Mouse (Mus musculus) CD4-positive, CD25-positive, alpha-beta regulatory T cell, adult 2 months (primary cell): ENCODE measurements around the gene Prss27.
A peak's percentile ranks its signal among the peaks of the same experiment; 100 is the strongest.

Experiments used
- DNase-seq: peaks from one replicate; pipeline ENCODE4 v3.0.0-alpha.2; 2012; ENCODE audit warnings: low read depth, low spot score

Prss27 gene

DNA sequence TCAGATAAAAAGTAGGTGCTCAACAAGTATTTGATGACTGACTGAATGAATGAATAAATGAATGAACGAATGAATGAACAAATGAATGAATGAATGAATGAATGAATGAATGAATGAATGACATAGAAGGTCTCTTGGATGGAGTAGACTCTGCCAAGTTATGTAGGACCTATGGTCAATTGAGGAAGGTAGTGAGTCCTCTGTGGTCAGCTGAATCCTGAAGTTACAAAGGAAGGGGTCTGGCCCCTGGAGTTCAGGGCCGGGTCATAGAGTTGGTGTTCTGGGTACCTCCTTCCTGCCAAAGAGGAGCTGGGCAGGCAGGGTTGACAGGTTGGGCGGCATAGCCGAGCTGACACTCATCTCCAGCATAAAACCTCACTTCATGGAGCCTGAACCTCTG, at the start of gene Prss27:
Prss27 (plus strand) TSS at position 301 of the 400 bp plus-strand sequence.
- no peak for DNase-seq

DNA sequence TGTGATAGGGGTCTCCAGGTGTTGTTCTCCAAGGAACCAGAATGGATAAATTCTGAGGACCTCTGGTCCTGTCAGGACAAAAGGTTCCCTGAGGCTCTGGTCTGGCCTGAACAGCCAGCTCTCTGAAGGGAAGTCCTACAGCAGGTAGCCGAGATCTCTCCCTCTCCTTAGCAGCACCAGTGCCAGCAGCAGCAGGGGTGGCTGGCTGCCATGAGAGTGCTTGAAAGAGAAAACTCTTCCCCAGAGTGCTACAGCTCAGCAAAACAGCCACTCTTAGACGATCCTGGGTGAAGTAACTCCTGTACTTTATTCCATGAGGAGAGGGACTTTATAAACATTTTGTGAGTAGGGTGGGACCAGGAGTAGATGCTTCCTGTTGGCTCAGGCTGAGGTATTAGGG, 48.1 kb upstream of the Prss27 start:
- DNase-seq = no peak

DNA sequence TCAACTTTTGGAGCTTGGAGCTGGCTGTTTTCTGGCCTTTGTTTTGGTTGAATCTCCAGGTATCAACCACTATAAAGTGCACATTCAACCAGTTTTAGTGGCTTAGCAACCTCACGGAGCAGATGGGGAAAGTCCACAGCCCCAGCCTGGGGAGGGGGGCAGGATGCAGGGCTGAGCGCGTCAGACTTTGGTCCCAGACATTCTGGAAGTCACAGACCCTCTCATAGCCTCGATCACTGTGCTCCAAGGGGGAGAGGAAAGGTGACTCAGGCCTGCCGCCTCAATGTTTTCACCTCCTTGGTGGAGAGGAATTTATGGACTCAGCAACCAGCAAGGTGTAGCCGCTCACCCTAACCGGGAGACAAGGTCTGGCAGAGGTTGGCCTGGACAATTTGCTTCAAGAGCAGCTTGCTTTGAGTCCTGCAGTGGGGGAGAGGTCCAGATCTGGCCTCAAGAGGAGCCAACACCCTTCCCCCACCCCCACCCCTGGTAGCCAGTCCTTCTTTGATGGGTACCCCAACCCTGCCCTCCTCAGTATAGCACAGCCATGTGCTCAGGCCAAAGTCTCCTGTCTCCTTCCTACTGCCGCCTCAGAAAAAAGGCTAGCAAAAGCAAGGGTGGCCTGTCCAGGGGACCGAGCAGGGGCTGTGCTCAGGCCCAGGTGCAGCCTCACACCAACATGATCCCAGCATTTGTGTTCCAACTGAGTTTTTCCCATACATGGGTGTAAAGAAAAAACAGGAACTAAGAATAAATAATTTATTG, 45.0 kb upstream of the Prss27 start:
- DNase-seq = peak; percentile 16

DNA sequence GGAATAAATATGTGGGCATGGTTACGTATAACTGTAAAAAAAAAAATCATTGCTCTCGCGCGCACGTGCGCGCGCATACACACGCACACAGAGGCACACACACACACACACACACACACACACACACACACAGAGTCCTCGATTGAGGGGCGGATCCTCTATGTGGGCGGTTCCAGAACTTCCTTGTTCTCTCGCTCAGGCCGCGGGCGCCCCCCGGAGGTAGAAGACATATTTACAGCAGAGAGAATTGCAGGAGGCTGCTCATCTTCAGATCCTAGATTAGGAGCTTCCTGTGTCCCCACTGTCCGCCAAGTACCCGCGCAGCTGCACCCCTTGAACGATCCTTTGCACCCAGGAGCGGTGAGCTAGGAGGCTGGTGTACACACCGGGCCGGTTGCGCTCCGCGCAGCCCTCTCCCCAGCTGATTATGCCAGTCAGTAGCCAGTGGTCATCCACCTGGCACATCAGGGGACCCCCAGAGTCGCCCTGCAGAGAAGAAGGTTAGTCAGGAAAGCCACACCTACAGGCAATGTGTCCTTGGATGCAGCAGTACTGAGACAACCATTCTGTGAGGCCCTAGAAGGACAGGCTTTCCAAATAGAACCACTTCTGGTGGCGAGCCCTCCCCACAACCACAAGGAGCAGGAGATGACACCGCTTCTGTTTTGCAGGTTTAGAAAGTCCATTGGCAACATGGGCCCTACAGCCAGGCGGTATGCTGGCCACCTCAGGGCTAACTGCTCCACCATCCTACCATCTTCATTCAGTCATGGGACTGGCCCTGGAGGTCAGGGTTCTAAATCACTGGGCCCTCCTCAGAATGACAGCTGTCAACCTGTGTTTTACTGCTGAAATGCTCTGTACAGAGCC, 44.1 kb upstream of the Prss27 start:
- peak; percentile 91 for DNase-seq

DNA sequence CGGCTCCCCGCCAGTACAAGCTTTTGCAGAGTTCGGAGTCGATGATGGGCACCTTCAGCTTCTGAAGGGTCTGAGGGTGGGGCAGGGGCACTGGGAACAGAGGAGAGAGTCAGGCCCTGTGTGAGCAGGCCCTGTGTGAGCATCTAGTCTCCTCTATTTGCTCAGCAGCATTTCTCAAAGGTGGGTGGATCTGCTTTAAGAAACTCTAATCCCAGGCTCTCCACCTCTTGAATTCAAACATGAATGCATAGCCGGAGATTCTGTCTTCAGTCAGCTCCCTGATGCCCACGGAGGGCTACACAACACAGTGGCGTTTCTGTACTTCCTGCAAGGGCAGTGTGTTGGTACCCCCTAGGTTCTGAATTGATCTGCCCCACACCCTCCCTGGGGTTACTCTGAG, 43.3 kb upstream of the Prss27 start:
- no peak for DNase-seq

DNA sequence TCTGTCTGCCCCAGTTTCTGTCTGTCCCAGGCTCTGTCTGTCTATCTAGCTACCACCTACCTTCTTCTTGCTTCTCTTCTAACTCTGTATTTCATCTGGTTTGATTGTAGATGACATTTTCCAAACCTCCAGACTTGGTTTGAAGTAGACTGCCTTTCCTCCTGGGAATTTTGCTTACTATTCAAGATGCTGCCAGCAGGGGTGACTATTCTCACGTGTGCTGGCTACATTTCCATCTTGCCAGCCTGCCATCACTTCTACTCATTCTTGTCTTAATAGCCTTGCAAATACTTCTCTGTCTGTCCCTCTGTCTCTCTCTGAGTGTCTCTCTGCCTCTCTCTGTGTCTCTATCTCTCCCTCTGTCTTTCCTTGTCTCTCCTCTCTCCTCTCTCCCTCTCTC, 42.5 kb upstream of the Prss27 start:
- no peak for DNase-seq

DNA sequence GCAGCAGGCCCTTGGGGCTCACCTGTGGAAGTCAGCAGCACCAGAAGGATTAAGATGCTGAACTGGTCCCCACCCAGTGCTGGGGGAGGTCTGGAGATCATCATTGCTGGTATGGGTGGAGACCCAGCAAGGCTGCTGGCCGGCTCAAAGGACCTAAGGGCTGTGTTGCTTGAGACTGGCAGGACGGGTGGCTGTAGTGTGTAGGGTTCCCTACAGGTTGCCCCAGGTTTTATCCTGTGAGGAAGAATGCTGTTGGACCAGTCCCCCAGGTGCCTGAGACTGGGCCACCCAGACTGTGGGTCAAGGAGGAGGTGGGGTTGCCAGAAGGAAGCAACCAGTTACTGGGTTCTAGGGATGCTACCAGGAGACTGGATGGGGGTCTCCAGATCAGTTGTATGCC, 40.0 kb upstream of the Prss27 start, which contains the start of gene Prss22:
Prss22 (minus strand) TSS at position 200 of the 400 bp plus-strand sequence.
- DNase-seq = no peak

DNA sequence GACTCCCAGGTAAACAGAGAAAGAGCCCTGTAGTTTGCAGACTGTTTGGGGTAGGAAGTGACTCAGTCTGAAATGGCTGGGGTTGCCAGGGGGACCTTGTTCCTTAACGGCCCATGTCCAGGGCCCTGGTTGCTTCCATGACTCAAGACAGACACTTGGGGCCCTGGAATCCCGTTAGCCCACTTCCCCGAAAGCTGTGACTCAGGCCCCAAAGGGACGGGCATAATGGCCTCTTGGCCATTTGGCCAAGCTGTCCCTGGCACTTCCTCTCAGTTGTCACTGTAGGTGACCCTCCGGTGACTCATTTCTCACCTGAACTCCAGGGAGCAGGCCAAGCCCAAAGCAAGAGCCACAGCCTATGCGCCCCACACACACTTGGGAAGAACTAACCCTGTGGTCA, 39.6 kb upstream of the Prss27 start:
- no peak for DNase-seq

DNA sequence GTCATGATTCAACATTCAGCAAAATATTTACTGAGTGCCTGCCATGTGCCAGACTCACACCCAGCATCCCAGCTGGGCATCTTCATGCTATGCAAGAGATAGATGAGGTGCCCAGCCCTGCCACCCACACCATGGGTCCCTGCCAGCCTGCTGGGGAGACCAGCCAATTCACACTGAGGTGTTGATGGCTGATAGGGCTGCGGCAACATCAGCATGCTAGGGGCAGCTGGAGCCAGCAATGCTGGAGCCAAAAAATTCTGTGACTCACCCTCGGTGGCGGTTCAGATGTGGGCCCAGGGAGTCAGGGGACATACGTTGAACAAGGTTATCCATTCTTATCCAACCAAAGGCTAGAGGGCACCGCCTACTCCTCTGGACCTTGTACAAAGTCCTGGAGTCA, 37.5 kb upstream of the Prss27 start:
- no peak for DNase-seq

DNA sequence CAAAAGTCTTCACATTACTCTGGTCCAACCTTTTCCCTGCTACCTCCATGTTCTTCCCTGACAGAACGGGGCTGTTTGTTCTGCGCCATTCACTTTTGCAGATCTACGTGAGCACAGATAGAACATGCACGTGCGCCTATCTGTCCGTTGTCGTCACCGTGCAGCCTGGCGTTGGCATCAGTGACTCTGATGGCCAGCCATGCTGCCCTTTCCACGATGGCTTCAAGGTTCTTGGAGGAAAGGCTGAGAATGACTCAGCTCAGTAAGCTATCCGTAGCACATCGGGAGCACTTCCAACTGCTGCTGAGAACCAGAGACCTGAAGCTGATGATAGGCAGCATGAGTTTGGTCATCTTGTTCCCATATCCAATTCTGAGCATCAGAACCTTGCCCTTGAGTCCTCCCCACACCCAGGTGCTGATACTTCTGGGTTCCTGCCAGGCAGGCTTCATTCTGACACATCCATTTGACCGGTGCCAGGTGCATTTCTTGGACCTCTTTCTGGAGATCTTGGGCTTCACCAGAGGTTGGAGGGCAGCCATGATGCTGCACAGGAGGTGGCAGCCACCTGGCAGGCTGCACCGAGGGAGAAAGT, 33.8 kb upstream of the Prss27 start:
- no peak for DNase-seq

DNA sequence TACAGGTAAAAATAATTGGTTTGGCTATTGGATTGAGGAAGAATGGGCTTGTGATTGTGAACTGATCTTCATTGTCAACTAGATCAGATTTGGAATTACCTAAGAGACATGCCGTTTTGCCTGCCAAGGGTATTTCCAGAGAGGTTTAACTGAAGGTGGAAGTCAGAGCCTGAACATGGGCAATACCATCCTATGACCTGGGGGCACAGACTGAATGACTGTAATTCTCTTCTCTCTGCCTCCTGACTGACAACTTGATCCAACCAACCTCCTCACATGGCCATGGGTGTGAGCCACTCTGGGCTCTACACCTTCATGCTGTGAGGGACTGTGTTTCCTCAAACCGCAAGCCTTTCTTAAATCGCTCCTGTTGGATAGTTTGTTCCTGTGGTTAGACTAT, 32.9 kb upstream of the Prss27 start:
- no peak for DNase-seq

DNA sequence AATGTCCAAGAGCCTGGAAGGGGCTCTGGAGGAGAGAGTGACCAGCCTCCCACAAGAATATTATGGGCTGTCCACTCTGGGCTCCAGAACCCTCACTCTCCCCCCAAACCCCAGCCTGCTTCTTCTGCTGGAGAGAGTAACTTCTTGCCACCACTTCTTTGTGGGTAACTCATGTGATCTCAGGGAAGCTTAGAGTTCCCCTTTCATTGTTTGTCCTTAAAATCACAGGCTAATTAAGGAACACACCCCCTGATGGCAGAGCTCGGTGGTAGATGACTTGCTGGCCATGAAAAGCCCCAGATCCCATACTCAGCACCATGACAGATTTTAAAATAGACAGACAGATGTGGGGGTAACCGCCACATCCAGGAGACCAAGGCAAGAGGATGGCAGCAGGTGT, 31.0 kb upstream of the Prss27 start:
- DNase-seq = no peak

DNA sequence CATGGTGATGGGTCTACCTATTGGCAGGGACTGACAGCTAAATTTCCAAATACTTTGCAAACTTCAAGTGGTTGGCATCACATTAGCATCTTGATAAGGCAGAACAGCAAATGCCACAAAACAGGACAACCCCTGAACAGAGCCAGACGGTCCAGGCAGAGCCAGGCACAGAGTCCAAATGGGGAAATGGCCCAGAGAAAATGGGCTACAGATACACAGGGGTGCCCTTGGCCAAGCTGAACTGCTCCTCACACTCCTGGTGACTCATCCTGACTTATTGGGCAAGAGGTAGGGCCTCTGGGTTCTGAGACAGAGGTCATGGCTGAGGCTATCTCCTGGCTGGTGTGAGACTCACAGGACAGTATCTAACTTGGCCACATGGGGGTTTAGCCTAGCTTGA, 30.6 kb upstream of the Prss27 start:
- DNase-seq = no peak

DNA sequence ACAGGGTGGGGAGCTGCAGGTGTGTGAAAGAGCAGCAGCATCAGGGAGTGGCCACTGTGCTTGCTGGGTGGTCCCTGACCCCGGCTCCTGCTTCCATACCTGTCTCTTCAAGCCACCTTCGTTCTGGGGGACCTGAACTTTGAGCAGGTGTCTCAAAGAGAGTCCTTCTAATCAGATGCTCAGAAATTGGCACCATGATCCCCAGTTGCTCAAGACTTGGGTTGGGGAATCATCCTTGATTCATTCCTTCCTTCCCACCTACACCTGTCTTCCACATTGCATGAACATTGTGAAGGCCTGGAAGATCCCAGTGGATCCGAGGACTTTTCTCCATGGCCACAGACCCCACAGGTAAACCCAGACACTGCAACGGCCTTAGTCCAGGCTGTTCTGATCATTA, 29.8 kb upstream of the Prss27 start:
- no peak for DNase-seq

DNA sequence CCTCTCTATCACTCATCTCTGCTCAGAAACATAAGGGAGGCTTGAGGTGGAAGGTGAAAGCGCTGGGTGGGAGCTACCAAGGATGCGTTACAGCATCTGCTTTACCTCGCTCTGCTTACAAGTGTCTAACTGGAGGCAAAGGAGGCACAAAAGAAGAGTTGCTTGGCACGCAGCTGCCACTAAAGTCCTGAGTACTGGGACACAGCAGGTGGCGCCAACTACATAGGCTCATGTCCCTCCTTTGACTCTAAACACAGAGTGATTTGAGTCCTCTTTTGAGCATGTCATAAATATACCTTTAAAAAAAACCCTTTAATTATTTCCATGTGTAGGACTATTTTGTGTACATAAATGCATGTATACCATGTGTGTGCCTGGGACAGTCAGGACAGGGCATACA, 28.3 kb upstream of the Prss27 start:
- no peak for DNase-seq

DNA sequence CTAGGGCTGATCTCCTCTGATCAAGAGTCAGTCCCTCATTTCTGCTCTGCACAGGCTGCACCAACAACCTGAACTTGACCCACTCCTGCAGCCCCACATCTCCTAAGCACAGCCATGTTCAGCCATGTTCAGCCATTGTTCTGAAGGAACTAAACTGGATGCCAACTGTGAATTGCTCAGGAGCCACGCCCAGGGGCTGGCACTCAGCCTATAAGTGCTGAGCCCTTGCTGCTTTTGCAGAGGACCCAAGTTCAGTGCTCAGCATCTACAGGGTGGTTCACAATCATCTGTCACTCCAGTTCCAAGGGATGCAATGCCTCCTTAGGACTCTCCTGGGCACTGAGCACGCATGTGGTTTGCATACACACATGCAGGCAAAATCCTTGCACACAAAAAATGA, 25.0 kb upstream of the Prss27 start:
- DNase-seq = no peak

DNA sequence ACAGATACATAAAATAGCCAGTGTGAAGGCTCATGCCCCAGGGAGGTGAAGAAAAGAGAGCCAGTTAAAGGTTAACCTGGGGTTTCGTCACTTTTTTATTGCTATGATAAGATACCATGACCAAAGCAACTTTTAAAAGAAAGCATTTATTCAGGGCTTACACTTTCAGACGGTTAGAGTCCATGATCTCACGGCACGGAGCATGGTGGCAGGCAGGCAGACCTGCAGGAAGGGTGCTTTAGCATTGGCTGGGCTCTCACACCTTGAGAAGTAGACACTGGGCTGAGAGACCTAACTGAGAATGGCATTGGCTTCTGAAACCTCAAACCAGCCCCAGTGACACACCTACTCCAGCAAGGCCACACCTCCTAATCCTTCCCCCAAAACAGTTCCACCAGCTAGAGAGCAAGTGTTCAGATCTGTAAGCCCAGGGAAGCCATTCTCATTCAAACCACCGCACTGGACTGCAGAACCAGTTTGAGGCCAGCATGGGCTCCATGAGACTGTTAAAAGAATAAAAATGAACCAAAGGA, 23.4 kb upstream of the Prss27 start:
- no peak for DNase-seq

DNA sequence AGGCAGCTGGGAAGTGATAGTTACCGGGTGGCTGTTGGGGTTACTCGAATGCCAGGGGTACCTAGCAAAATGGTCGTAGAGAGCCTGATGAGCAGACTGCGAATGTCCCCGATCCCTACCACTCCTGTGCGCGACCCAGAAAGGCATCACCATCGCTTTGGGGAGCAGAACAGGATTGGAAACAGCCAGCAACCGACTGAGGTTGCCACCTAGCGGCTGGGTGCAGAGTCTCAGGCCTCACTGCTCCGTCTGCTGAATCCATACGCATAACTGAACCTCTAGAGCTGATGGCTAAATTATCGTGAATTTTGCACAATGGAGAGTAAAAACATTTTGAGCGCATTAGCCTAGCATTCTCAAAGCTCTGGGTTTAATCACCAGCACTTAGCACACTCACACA, 22.2 kb upstream of the Prss27 start:
- peak; percentile 39 for DNase-seq

DNA sequence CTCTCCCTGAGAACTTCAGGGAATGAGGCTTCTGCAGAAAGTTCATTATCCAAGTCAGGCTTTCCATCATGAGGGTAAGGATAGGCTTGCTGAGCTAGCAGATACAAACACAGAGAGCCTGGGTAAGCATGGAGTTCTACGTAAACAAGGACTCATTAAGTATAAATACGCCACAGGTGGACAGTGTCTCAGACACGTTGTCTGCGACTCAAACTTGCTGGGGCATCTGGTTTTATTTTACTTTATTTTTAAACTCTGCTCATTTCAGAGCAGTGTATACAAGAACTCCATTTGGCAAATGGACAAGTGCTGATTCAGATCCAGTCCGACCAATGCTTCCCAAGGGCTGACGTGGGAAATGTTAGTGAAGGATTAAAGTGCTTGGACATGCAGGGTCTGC, 17.2 kb upstream of the Prss27 start:
- DNase-seq = no peak

DNA sequence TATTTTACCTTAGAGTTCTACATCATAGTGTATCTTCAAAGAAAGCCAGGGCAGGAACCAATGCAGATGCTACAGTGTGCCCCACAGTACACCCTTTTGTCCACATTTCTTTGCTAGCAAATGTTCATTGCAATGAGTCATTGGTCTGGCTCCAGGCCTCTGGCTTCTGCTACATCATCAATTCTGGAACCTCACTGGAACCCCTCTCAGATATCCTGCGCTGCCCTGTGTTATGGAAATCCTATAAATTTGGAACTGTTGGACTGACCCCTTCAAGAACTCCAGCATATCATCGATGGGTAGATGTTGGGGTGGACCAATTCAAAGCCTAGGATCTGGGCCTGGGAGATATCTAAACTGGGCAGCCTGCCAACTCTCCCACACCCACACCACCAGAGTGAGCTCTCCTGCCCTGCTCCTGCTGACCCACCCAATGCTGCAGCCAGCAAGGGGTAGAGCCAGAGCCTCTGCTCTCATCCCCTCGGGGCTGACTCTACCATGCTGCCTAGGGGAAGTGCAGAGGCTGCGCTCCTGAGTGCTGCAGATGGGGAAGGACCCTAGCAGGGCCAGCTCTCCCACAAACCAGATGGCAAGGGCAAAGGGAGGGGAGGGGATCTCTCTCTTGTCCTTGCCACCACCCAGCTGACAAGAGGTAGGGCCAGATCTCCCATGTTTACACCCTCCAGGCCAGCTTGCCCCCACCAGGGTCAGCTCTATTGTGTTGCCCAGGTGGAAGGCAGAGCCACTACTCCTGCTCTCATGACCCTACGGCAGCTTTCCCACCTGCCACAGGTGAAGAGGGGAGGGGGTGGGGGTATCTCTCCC, 16.4 kb upstream of the Prss27 start:
- no peak for DNase-seq

DNA sequence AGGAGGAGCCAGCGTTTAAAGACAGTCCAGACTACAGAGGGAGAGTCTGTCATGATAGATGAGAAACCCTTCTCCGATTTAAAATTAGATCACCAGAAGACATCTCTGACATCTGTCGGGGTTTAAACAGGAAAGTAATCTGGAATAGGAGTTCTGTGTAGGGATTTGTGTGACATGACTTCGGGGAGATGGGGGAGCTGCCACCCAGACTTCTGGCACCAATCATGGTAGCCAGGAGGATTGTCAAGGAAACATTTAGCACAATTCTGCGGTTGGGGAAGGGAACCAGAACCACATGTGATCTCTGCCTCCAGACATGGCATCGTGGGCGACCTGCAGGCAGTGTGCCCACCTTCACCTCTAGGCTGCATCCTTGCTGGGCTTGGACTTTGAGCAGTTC, 8.5 kb upstream of the Prss27 start:
- DNase-seq = no peak
